Mouse (Mus musculus): ENCODE data around the gene Mdk. TPM values are rescaled to one million over a fixed set of nuclear protein-coding genes. Genes with fewer than 3 reads are reported as not detected.

The Mdk gene
- total RNA-seq (2021) = 10 to 100 TPM; 16.5 to 21.5 TPM
- long read RNA-seq, experiment 1, partial matches to known transcripts = 2 of 5 reads
- long read RNA-seq, experiment 1, other reads (novel, unspliced or antisense) = 0 of 5 reads
- long read RNA-seq, experiment 2, partial matches to known transcripts = 1 of 7 reads
- long read RNA-seq, experiment 2, other reads (novel, unspliced or antisense) = 3 of 7 reads

GRCm38 (mm10) chr2:91932160-91932711, at the start of gene Mdk:
Mdk (minus strand) TSS chr2:91932297.
- H3K27ac ChIP-seq = peak within 1 kb of the TSS; percentile 75
- peak within 1 kb of the TSS; percentile 28 for H3K4me3 ChIP-seq
- intact Hi-C loops (cut with DNase I) = loop anchor here (5.0 kb wide), 1 partner anchor 450 kb away; the partner anchor contains the start of gene 1700029I15Rik
- TF ChIP-seq CTCF (IDR thresholded peaks at IDR 0.05) = no peak
- DNase-seq (ENCODE audit: extremely low spot score in 1 of 2, low spot score in 2 of 2) = no peak

GRCm38 (mm10) chr2:91980830-91981229, 48.7 kb upstream of the Mdk start:
- no peak for TF ChIP-seq CTCF (IDR thresholded peaks at IDR 0.05)
- no peak for DNase-seq (ENCODE audit: extremely low spot score in 1 of 2, low spot score in 2 of 2)
- intact Hi-C loops (cut with DNase I) = no loop called here
- Histone ChIP-seq H3K4me3 (no peak overlapping the region), H3K27ac (no peak overlapping the region)

- TF ChIP-seq CTCF (IDR thresholded peaks at IDR 0.05) = no peak
- intact Hi-C loops (cut with DNase I) = no loop called here
- Histone ChIP-seq H3K27ac (no peak overlapping the region), H3K4me3 (no peak overlapping the region)
- no peak for DNase-seq (ENCODE audit: extremely low spot score in 1 of 2, low spot score in 2 of 2)
These were observed 48.1 kb upstream of the Mdk start for GRCm38 (mm10) chr2:91980245-91980644.

- intact Hi-C loops (cut with DNase I) = no loop called here
These were observed 46.5 kb upstream of the Mdk start for GRCm38 (mm10) chr2:91978547-91978946.

GRCm38 (mm10) chr2:91977960-91978359, 45.9 kb upstream of the Mdk start:
- intact Hi-C loops (cut with DNase I) = no loop called here

More at GRCm38 (mm10) chr2:91978547-91978946, 46.5 kb upstream of the Mdk start:
- no peak for TF ChIP-seq CTCF (IDR thresholded peaks at IDR 0.05)
- no peak overlapping the region for H3K4me3 ChIP-seq
- H3K27ac ChIP-seq = no peak overlapping the region; the same call in 1 of the 2 replicates
- no peak for DNase-seq (ENCODE audit: extremely low spot score in 1 of 2, low spot score in 2 of 2)

GRCm38 (mm10) chr2:91975581-91976541, 43.8 kb upstream of the Mdk start, which contains the start of gene Dgkz:
Dgkz (minus strand) TSS chr2:91975864.
- Histone ChIP-seq H3K4me3 (peak within 1 kb of the TSS; percentile 58), H3K27ac (peak within 1 kb of the TSS; percentile 89)
- TF ChIP-seq CTCF (IDR thresholded peaks at IDR 0.05) = no peak
- no peak for DNase-seq (ENCODE audit: extremely low spot score in 1 of 2, low spot score in 2 of 2)
- intact Hi-C loops (cut with DNase I) = no loop called here

More at GRCm38 (mm10) chr2:91977960-91978359, 45.9 kb upstream of the Mdk start:
- TF ChIP-seq CTCF (IDR thresholded peaks at IDR 0.05) = no peak
- Histone ChIP-seq H3K27ac (no peak overlapping the region), H3K4me3 (no peak overlapping the region)
- no peak for DNase-seq (ENCODE audit: extremely low spot score in 1 of 2, low spot score in 2 of 2)

GRCm38 (mm10) chr2:91973416-91974135, 41.5 kb upstream of the Mdk start:
- Histone ChIP-seq H3K4me3 (no peak overlapping the region), H3K27ac (peak overlapping the region; percentile 89)
- intact Hi-C loops (cut with DNase I) = no loop called here
- no peak for TF ChIP-seq CTCF (IDR thresholded peaks at IDR 0.05)
- peak in 1 of 2 experiments; percentile 13 for DNase-seq (ENCODE audit: extremely low spot score in 1 of 2, low spot score in 2 of 2)

GRCm38 (mm10) chr2:91972121-91972566, 40.0 kb upstream of the Mdk start:
- intact Hi-C loops (cut with DNase I) = no loop called here
- Histone ChIP-seq H3K4me3 (peak overlapping the region; percentile 11; the same call in 1 of the 2 replicates), H3K27ac (peak overlapping the region; percentile 89)
- TF ChIP-seq CTCF (IDR thresholded peaks at IDR 0.05) = no peak
- no peak for DNase-seq (ENCODE audit: extremely low spot score in 1 of 2, low spot score in 2 of 2)

GRCm38 (mm10) chr2:91971231-91972097, 39.4 kb upstream of the Mdk start:
- intact Hi-C loops (cut with DNase I) = no loop called here
- Histone ChIP-seq H3K27ac (peak overlapping the region; percentile 89), H3K4me3 (peak overlapping the region; percentile 11; the same call in 1 of the 2 replicates)
- TF ChIP-seq CTCF (IDR thresholded peaks at IDR 0.05) = no peak
- peak; percentile 58 to 64 for DNase-seq (ENCODE audit: extremely low spot score in 1 of 2, low spot score in 2 of 2)

- no peak for TF ChIP-seq CTCF (IDR thresholded peaks at IDR 0.05)
- Histone ChIP-seq H3K4me3 (no peak overlapping the region), H3K27ac (peak overlapping the region; percentile 13)
- DNase-seq (ENCODE audit: extremely low spot score in 1 of 2, low spot score in 2 of 2) = no peak
- intact Hi-C loops (cut with DNase I) = no loop called here
These were observed 35.9 kb upstream of the Mdk start for GRCm38 (mm10) chr2:91967962-91968361.

Data from left cerebral cortex, adult 2 months (tissue).